Mouse (Mus musculus): ENCODE results near the gene Nfib. TPM values are rescaled to one million over a fixed set of nuclear protein-coding genes. Genes with fewer than 3 reads are reported as not detected.
A peak's percentile ranks its signal among the peaks of the same experiment; 100 is the strongest.

Nfib gene
- polyA plus RNA-seq, 1 experiment from 2014 or later = 204 TPM

GRCm38 (mm10) chr4:82398282-82398681 lies 307.3 kb downstream of the Nfib start:
- Histone ChIP-seq H3K4me2 (no peak overlapping the region), H3K9ac (no peak overlapping the region), H3K4me1 (peaks cover 58% of the 10 kb centered on the region), H3K27ac (no peak overlapping the region), H3K9me3 (replicated peaks) (no peaks in the 10 kb centered on the region), H3K4me3 (no peak overlapping the region), H3K36me3 (ENCODE audit: poor library complexity, severe bottlenecking) (no peaks in the 10 kb centered on the region), H3K27me3 (no peaks in the 10 kb centered on the region)
- ATAC-seq = no peak
- 82% methylated on average over 2 of the region's 2 CpGs for WGBS

GRCm38 (mm10) chr4:82396805-82397204 lies 308.7 kb downstream of the Nfib start:
- H3K4me1 ChIP-seq = peaks cover 53% of the 10 kb centered on the region
- WGBS = 92% methylated on average over 2 of the region's 2 CpGs

GRCm38 (mm10) chr4:82396003-82396402 lies 309.5 kb downstream of the Nfib start:
- H3K4me1 ChIP-seq = peaks cover 51% of the 10 kb centered on the region
- no peak overlapping the region for H3K4me3 ChIP-seq
- WGBS = 76% methylated on average over 4 of the region's 4 CpGs
- no peaks in the 10 kb centered on the region for H3K9me3 ChIP-seq (replicated peaks)
- no peak overlapping the region for H3K4me2 ChIP-seq
- H3K36me3 ChIP-seq (ENCODE audit: poor library complexity, severe bottlenecking) = no peaks in the 10 kb centered on the region
- H3K27me3 ChIP-seq = no peaks in the 10 kb centered on the region
- no peak overlapping the region for H3K9ac ChIP-seq
- ATAC-seq = no peak
- H3K27ac ChIP-seq = no peak overlapping the region

More at GRCm38 (mm10) chr4:82396805-82397204, 308.7 kb downstream of the Nfib start:
- Histone ChIP-seq H3K9ac (no peak overlapping the region), H3K9me3 (replicated peaks) (no peaks in the 10 kb centered on the region), H3K4me2 (no peak overlapping the region), H3K4me3 (no peak overlapping the region), H3K27me3 (no peaks in the 10 kb centered on the region), H3K36me3 (ENCODE audit: poor library complexity, severe bottlenecking) (no peaks in the 10 kb centered on the region), H3K27ac (no peak overlapping the region)
- ATAC-seq = no peak

GRCm38 (mm10) chr4:82394346-82394745 lies 311.2 kb downstream of the Nfib start:
- no peak for ATAC-seq
- H3K27ac ChIP-seq = no peak overlapping the region
- no peaks in the 10 kb centered on the region for H3K27me3 ChIP-seq
- H3K4me2 ChIP-seq = no peak overlapping the region
- peaks cover 37% of the 10 kb centered on the region for H3K4me1 ChIP-seq
- H3K4me3 ChIP-seq = no peak overlapping the region
- H3K36me3 ChIP-seq (ENCODE audit: poor library complexity, severe bottlenecking) = no peaks in the 10 kb centered on the region
- no peaks in the 10 kb centered on the region for H3K9me3 ChIP-seq (replicated peaks)
- no peak overlapping the region for H3K9ac ChIP-seq
- WGBS = 87% methylated on average over 4 of the region's 4 CpGs

- 84% methylated on average over 4 of the region's 4 CpGs for WGBS
- H3K36me3 ChIP-seq (ENCODE audit: poor library complexity, severe bottlenecking) = no peaks in the 10 kb centered on the region
- H3K9ac ChIP-seq = no peak overlapping the region
- no peak overlapping the region for H3K4me3 ChIP-seq
- H3K9me3 ChIP-seq (replicated peaks) = no peaks in the 10 kb centered on the region
- no peak overlapping the region for H3K4me2 ChIP-seq
- H3K27ac ChIP-seq = no peak overlapping the region; the same call in 1 of the 2 replicates
- no peak for ATAC-seq
- H3K4me1 ChIP-seq = peaks cover 27% of the 10 kb centered on the region
- no peaks in the 10 kb centered on the region for H3K27me3 ChIP-seq
Observed at GRCm38 (mm10) chr4:82393021-82393420, 312.5 kb downstream of the Nfib start.

GRCm38 (mm10) chr4:82392496-82392895 lies 313.1 kb downstream of the Nfib start:
- Histone ChIP-seq H3K9me3 (replicated peaks) (no peaks in the 10 kb centered on the region), H3K36me3 (ENCODE audit: poor library complexity, severe bottlenecking) (no peaks in the 10 kb centered on the region), H3K4me2 (no peak overlapping the region), H3K9ac (no peak overlapping the region), H3K4me1 (peaks cover 27% of the 10 kb centered on the region), H3K27me3 (no peaks in the 10 kb centered on the region), H3K27ac (no peak overlapping the region), H3K4me3 (no peak overlapping the region)
- ATAC-seq = no peak
- WGBS = 73% methylated on average over 9 of the region's 9 CpGs

GRCm38 (mm10) chr4:82391726-82392472 lies 313.7 kb downstream of the Nfib start:
- peaks cover 29% of the 10 kb centered on the region for H3K4me1 ChIP-seq
- WGBS = 59% methylated on average over 6 of the region's 6 CpGs
- H3K27ac ChIP-seq = no peak overlapping the region
- no peaks in the 10 kb centered on the region for H3K9me3 ChIP-seq (replicated peaks)
- ATAC-seq = no peak
- no peak overlapping the region for H3K4me2 ChIP-seq
- no peaks in the 10 kb centered on the region for H3K27me3 ChIP-seq
- H3K9ac ChIP-seq = no peak overlapping the region
- no peak overlapping the region for H3K4me3 ChIP-seq
- H3K36me3 ChIP-seq (ENCODE audit: poor library complexity, severe bottlenecking) = no peaks in the 10 kb centered on the region

- Histone ChIP-seq H3K4me1 (peaks cover 31% of the 10 kb centered on the region), H3K4me2 (no peak overlapping the region), H3K4me3 (no peak overlapping the region), H3K27me3 (no peaks in the 10 kb centered on the region), H3K9ac (no peak overlapping the region), H3K36me3 (ENCODE audit: poor library complexity, severe bottlenecking) (no peaks in the 10 kb centered on the region), H3K9me3 (replicated peaks) (no peaks in the 10 kb centered on the region), H3K27ac (no peak overlapping the region)
- WGBS = 53% methylated on average over 2 of the region's 2 CpGs
- no peak for ATAC-seq
Observed at GRCm38 (mm10) chr4:82390545-82390944, 315.0 kb downstream of the Nfib start.

- H3K4me2 ChIP-seq = no peak overlapping the region
- no peak overlapping the region for H3K9ac ChIP-seq
- no peaks in the 10 kb centered on the region for H3K36me3 ChIP-seq (ENCODE audit: poor library complexity, severe bottlenecking)
- ATAC-seq = no peak
- H3K9me3 ChIP-seq (replicated peaks) = no peaks in the 10 kb centered on the region
- WGBS = 93% methylated on average over 1 of the region's 1 CpGs
- no peaks in the 10 kb centered on the region for H3K27me3 ChIP-seq
- H3K27ac ChIP-seq = no peak overlapping the region
- H3K4me3 ChIP-seq = no peak overlapping the region
- peaks cover 37% of the 10 kb centered on the region for H3K4me1 ChIP-seq
Observed at GRCm38 (mm10) chr4:82389876-82390275, 315.7 kb downstream of the Nfib start.

GRCm38 (mm10) chr4:82387620-82388019 lies 317.9 kb downstream of the Nfib start:
- H3K27me3 ChIP-seq = no peaks in the 10 kb centered on the region
- H3K4me3 ChIP-seq = no peak overlapping the region
- H3K27ac ChIP-seq = no peak overlapping the region; the same call in 1 of the 2 replicates
- no peak overlapping the region for H3K9ac ChIP-seq
- H3K4me2 ChIP-seq = no peak overlapping the region
- peaks cover 49% of the 10 kb centered on the region for H3K4me1 ChIP-seq
- no peaks in the 10 kb centered on the region for H3K9me3 ChIP-seq (replicated peaks)
- 94% methylated on average over 4 of the region's 4 CpGs for WGBS
- no peaks in the 10 kb centered on the region for H3K36me3 ChIP-seq (ENCODE audit: poor library complexity, severe bottlenecking)
- ATAC-seq = no peak

GRCm38 (mm10) chr4:82386222-82386993 lies 319.1 kb downstream of the Nfib start:
- H3K27me3 ChIP-seq = no peaks in the 10 kb centered on the region
- H3K36me3 ChIP-seq (ENCODE audit: poor library complexity, severe bottlenecking) = no peaks in the 10 kb centered on the region
- H3K4me2 ChIP-seq = no peak overlapping the region
- no peak overlapping the region for H3K9ac ChIP-seq
- H3K4me1 ChIP-seq = peaks cover 45% of the 10 kb centered on the region
- H3K27ac ChIP-seq = peak overlapping the region; percentile 84; the same call in 1 of the 2 replicates
- H3K9me3 ChIP-seq (replicated peaks) = no peaks in the 10 kb centered on the region
- WGBS = 84% methylated on average over 4 of the region's 4 CpGs
- no peak for ATAC-seq
- H3K4me3 ChIP-seq = no peak overlapping the region

GRCm38 (mm10) chr4:82385638-82386037 lies 319.9 kb downstream of the Nfib start:
- Histone ChIP-seq H3K9me3 (replicated peaks) (no peaks in the 10 kb centered on the region), H3K36me3 (ENCODE audit: poor library complexity, severe bottlenecking) (0 out of 2 replicates have a peak, but pooled peaks cover 5% of the 10 kb centered on the region), H3K27ac (peak overlapping the region; percentile 84), H3K4me1 (peaks cover 40% of the 10 kb centered on the region), H3K4me2 (no peak overlapping the region), H3K9ac (no peak overlapping the region), H3K4me3 (no peak overlapping the region), H3K27me3 (no peaks in the 10 kb centered on the region)
- WGBS = 86% methylated on average over 4 of the region's 4 CpGs
- no peak for ATAC-seq
